Mouse (Mus musculus) midbrain, embryonic 10.5 days (tissue): ENCODE data around the gene Stra6l. TPM values are rescaled to one million over a fixed set of nuclear protein-coding genes. Genes with fewer than 3 reads are reported as not detected.

ENCODE experiments used
- DNase-seq: peaks from one replicate; pipeline ENCODE4 v3.0.0-alpha.2; 2017; ENCODE audit warnings: low spot score
- H3K27ac ChIP-seq: fragments of 300-500 bp; sonication (generic); replicated peaks from 2 replicates; pipeline ENCODE4 v1.5.1; 2016; ENCODE audit warnings: mild to moderate bottlenecking
- H3K27me3 ChIP-seq: fragments of 300-500 bp; sonication (generic); 2 replicates; pipeline ENCODE4 v1.6.1; 2016; ENCODE audit warnings: low read depth, mild to moderate bottlenecking; ENCODE audit not compliant: poor library complexity, severe bottlenecking
- H3K36me3 ChIP-seq: fragments of 300-500 bp; sonication (generic); 2 replicates; pipeline ENCODE4 v1.6.1; 2016; ENCODE audit warnings: mild to moderate bottlenecking, moderate library complexity
- H3K4me1 ChIP-seq: fragments of 300-500 bp; sonication (generic); 2 replicates; pipeline ENCODE4 v1.6.1; 2016
- H3K4me3 ChIP-seq: fragments of 300-500 bp; sonication (generic); 2 replicates; pipeline ENCODE4 v1.5.1; 2016; ENCODE audit warnings: mild to moderate bottlenecking, moderate library complexity
- H3K9me3 ChIP-seq: fragments of 300-500 bp; sonication (generic); replicated peaks from 2 replicates; pipeline ENCODE4 v1.6.1; 2016; ENCODE audit warnings: mild to moderate bottlenecking
- WGBS: fragments of 180-500 bp; shearing (Covaris S2); methylation state at CpG from one replicate; pipeline ENCODE4 v1.1.7; 2016; 5-methylcytosine and 5-hydroxymethylcytosine counted together
- polyA plus RNA-seq: library from polyadenylated mRNA; unstranded; fragments of >200 nt; fragmentation: Nextera tagmentation; extraction: Ambion mirVana; gene quantifications from 2 replicates; pipeline ENCODE4 v1.2.1, GENCODE M21; 2016

The Stra6l gene
- polyA plus RNA-seq, 1 experiment from 2014 or later: 0.11 TPM

DNA sequence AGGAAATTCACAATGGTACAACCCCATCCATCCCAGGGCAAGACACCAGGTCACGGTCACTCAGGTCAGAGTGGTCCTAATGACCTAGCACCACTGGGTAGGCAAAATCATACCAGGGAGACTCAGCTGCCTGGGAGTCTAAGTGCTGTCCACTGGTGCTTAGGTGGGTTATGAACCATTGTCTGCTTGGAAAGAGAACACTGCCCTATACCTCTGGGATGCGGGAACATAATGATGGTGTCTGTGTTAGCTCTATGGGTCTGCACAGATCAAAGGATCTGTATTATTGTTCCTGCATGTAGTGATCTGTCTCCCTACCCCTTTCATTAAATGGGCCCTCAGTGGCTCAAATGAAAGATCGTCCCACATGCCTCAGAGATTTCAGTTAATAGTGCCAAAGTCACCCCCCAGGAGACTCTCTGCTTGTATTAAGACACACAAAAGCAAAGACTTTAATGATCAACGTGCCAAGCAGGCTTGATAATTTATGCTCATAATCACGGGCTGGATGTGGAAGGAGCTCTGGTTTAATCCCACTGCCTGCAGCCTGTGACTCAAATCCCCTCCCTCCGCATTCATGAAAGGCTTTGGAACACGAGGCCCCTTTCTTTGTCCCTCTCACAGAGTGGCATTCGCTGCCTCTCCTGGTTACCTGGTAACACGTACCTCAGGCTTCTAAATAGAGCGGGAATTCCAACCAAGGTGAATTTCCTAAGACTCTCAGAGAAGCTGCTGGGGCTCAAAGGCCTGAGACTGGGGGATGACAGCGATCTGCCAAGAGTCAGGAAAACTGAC is 25.5 kb upstream of the Stra6l start:
- Histone ChIP-seq H3K9me3 (no peaks in the 10 kb centered on the region), H3K27me3 (peaks cover 72% of the 10 kb centered on the region), H3K27ac (peak overlapping the region; percentile 84), H3K4me3 (peak overlapping the region; percentile 62), H3K36me3 (peaks cover 4% of the 10 kb centered on the region; the same call in 1 of the 2 replicates), H3K4me1 (peaks cover 90% of the 10 kb centered on the region)
- peak; percentile 76 for DNase-seq
- WGBS: 14% methylated on average over 11 of the region's 11 CpGs

DNA sequence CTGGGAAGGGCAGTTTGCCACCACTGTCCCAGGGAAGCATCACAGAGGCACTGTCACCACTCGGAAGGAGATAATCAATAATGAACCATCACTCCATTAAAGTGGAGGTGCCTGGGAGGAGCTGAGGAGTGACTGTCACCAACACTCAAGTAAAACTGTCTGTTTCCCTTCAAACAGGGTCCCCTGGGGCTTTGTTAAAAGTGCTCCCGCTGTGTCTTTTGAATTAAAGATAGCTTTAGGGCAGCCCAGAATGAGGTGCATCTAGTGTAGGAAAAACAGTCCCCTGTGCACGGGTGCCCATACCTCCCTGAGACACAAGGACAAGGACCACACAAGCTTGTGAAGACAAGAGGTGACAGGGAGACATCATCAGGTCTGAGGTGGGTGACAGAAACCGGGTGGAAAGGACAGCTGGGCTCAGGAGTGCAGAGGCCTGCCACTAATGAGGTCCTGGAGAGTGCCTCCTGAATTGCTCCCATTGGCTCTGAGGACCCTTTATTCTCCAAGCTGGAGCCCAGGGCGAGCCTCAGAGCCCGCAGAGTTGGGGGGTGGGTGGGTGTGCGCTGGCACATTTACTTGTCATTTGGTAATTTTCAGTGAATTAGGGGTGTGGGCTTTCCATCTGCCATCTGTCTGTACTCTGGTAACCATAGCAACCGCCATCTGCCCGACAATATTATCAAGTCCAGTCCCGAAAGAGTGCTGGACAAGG is 24.3 kb upstream of the Stra6l start:
- WGBS: 9% methylated on average over 10 of the region's 10 CpGs
- peak; percentile 55 for DNase-seq
- Histone ChIP-seq H3K4me1 (peaks cover 78% of the 10 kb centered on the region), H3K27me3 (peaks cover 77% of the 10 kb centered on the region), H3K36me3 (peaks cover 4% of the 10 kb centered on the region; the same call in 1 of the 2 replicates), H3K4me3 (peak overlapping the region; percentile 62), H3K27ac (peak overlapping the region; percentile 84), H3K9me3 (no peaks in the 10 kb centered on the region)

DNA sequence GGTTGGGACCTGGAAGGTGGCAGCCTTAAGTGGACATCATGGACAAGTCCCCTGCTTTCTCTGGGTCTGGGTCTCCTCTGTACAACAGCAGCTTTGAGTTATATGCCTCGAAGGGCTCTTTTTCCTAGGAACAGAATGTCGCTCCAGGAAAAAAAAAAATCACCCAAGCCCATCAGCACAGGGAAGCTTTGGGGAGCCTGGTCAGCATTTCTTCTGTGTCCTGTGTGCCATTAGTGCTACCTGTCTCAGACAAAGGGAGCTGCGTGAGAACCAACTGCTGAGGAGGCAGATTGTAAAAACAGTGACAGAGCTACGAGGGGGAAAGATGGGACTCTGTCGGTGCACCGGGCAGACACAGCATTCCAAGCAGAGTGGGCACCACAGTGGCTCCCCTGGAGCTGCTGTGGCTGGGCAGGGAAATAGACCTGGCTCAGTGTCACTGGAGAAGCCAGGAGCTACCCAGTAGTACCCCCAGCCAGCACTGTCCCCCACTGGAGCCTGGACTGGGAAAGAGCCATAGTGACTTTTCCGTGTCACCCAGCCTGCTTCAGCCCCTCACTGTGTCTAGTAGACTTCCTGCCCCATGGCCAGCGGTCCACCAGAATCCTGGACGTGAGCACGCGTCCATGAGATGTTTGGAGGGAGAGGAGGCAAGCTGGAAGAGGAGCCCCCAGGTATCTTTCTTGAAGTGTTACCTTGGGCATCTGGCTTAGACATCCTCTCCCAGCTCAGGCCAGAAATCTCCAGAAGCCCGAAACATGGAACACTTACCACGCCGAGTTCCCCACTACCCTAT is 23.5 kb upstream of the Stra6l start:
- no peak for DNase-seq
- Histone ChIP-seq H3K27ac (peak overlapping the region; percentile 84), H3K36me3 (peaks cover 4% of the 10 kb centered on the region; the same call in 1 of the 2 replicates), H3K9me3 (no peaks in the 10 kb centered on the region), H3K4me1 (peaks cover 77% of the 10 kb centered on the region), H3K4me3 (peak overlapping the region; percentile 62), H3K27me3 (peaks cover 84% of the 10 kb centered on the region)
- 30% methylated on average over 14 of the region's 14 CpGs for WGBS

DNA sequence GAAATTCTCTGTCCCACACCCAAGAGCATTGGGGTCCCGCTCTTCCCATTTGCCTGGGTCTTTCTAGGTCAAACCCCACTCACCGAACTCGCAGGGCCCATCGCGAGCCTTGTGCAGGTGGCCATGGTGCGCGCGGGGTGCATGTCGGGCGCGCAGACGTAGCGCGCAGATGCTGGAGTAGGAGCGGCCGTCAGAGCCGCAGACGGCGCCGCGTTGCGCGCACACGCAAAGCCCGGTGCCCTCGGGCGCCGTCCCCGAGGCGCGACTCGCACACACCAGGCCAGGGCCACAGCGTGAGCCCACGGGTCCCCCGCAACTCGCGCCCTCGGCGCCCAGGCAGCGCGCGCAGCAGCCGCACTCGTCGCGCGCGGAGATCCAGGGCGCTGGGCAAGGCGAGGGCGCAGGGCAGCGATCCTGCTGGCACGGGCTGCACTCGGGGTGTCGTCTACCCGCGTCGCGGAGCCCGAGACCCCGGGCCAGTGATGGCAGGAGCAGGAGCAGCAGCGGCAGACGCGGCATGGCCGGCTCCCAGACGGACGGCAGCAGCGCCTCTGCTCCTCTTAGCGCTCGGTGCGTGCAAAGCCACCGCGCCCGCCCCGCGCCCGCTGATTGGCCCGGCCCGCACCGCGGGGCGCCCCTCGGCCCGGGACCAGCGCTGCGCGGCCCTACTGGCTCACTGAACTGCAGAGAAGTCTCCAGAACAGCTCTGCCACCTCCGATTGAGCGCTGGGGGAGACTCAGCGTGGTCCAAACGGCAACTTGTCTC is 22.0 kb upstream of the Stra6l start, which contains the start of gene Igfbpl1:
TSS of gene Igfbpl1 (minus strand) at position 649 of the 766 bp plus-strand sequence.
- under 1% methylated on average over 91 of the region's 91 CpGs for WGBS
- H3K27me3 ChIP-seq: peaks cover 86% of the 10 kb centered on the region
- DNase-seq: peak; percentile 63
- no peaks in the 10 kb centered on the region for H3K9me3 ChIP-seq
- peak within 1 kb of the TSS; percentile 62 for H3K4me3 ChIP-seq
- H3K4me1 ChIP-seq: peaks cover 77% of the 10 kb centered on the region
- no peaks in the 10 kb centered on the region for H3K36me3 ChIP-seq
- peak within 1 kb of the TSS; percentile 84 for H3K27ac ChIP-seq

DNA sequence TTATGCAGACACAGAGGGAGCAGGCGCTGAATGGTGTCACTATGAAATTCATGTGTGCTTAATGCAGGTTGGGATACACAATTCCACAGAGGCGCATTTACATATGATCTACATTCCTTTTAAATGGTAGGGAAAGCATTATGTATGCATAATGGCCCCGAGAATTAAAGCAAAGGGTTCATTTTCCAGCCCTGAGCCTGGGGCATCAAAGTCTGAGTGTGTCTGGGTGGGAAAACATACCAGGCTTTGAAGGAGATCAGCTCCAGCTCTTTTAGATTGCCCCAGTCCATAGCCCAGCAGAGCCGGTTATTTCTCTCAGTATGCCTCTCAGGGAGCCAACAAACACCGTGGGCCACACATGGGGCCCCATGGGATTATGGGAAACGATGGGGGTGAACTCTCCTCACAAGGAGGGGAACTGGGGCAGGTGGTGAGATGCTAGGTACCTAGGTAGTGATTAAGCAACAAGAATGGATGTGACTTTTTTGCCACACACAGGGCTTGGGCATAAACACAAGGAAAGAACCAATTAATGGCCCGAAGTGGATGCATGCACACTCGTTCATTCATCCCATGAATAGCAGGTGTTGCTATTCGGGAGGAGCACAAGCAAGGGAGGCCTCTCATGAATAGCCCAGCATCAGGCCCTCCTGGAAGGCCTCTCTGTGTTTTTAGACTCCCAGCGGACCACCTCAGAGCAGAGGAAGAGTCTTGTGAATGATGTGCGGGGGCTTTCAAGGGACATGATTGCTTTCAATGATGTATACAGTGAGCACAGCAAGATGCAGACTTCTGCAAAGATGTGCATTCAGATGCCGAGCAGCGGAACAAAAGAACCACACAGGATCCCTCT is 18.3 kb upstream of the Stra6l start:
- no peaks in the 10 kb centered on the region for H3K9me3 ChIP-seq
- H3K36me3 ChIP-seq: no peaks in the 10 kb centered on the region
- 52% methylated on average over 13 of the region's 13 CpGs for WGBS
- H3K4me1 ChIP-seq: peaks cover 48% of the 10 kb centered on the region
- H3K27me3 ChIP-seq: peaks cover 71% of the 10 kb centered on the region
- H3K27ac ChIP-seq: peak overlapping the region; percentile 70
- no peak for DNase-seq
- no peak overlapping the region for H3K4me3 ChIP-seq

DNA sequence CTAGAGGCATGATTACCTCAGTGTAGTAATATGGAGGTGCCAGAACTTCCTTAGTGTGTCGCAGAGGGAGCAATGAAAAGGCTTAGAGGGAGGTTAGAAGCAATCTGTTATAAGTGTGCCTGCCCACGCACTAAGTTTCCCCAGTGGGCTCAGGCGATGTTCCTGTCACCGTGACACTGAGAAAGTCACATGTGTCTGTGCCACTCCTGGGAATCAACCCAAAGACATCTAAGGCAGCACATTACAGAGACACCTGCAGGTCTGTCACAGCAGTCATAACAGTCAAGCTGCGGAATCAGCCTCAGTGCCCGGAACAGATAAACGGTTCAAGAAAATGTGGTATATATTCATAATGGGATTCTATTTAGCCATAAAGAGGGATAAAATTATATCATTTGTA is 16.5 kb upstream of the Stra6l start:
- no peaks in the 10 kb centered on the region for H3K9me3 ChIP-seq
- no peak overlapping the region for H3K4me3 ChIP-seq
- H3K36me3 ChIP-seq: no peaks in the 10 kb centered on the region
- WGBS: 96% methylated on average over 7 of the region's 7 CpGs
- H3K4me1 ChIP-seq: peaks cover 30% of the 10 kb centered on the region
- no peak for DNase-seq
- peaks cover 53% of the 10 kb centered on the region for H3K27me3 ChIP-seq
- H3K27ac ChIP-seq: no peak overlapping the region

DNA sequence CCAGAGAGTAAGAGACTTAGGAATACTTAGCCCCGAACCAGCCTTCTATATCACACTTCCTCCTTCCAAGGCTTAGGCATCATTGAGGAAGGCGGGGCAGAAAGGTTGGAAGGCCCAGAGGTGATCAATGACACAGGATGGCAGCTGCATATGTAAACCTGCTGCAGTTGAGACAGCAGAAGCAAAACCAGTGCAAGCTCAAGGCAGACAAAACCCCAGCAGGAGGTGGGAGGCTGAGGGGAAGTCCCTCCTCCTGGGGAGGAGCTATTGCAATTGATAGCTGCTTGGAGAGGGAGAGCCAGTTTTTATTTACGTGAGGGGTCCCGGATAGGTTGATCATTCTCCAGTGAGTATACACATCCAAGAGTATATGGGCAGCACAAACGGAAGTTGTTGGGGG is 15.0 kb upstream of the Stra6l start:
- no peak for DNase-seq
- Histone ChIP-seq H3K36me3 (no peaks in the 10 kb centered on the region), H3K27ac (no peak overlapping the region), H3K4me3 (no peak overlapping the region), H3K27me3 (peaks cover 38% of the 10 kb centered on the region), H3K9me3 (no peaks in the 10 kb centered on the region), H3K4me1 (peaks cover 27% of the 10 kb centered on the region)
- WGBS: 39% methylated on average over 5 of the region's 5 CpGs

DNA sequence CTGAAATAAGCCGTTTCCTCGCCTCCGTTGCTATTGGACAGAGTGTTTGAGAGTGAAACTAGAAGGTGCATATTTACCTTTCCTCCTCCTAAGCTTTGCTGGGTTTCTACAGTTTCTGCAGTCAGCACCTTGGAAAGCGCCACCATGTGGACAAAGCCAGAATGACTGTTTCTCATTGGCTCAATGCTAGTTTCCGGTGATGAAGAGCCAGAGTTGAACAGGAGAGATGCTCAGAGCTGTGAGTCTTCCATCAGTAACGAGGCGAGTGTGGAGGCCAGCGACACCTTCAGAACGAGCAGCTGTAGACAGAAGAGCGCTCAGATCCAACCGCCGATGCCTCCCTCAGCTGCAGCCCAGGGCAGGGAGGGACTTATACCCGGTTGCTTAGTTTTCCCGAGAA is 4.1 kb upstream of the Stra6l start:
- no peak overlapping the region for H3K27ac ChIP-seq
- H3K36me3 ChIP-seq: no peaks in the 10 kb centered on the region
- 45% methylated on average over 14 of the region's 14 CpGs for WGBS
- peaks cover 10% of the 10 kb centered on the region for H3K4me1 ChIP-seq
- H3K4me3 ChIP-seq: no peak overlapping the region
- H3K27me3 ChIP-seq: peaks cover 27% of the 10 kb centered on the region
- H3K9me3 ChIP-seq: no peaks in the 10 kb centered on the region
- peak; percentile 51 for DNase-seq

DNA sequence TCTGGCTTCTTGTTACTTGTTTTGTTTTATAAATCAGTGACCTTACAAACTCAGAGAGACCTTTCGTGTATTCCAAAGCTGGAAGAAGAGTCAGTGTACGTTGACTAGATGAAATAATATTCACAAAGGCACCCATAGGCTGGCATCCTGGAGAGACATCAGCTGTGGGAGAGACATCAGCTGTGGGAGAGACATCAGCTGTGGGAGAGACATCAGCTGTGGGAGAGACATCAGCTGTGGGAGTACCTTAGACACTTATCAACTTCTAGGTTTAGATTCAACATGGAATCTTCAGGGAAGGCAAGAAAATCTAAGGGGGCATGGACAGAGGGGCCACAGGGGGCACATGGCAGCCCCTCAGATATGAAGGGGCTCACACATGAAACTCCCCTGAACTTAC is 2.2 kb upstream of the Stra6l start:
- whole genome bisulfite sequencing: 88% methylated on average over 2 of the region's 2 CpGs
- H3K4me3 ChIP-seq: no peak overlapping the region
- no peaks in the 10 kb centered on the region for H3K36me3 ChIP-seq
- H3K27me3 ChIP-seq: peaks cover 36% of the 10 kb centered on the region
- H3K27ac ChIP-seq: no peak overlapping the region
- no peak for DNase-seq
- no peaks in the 10 kb centered on the region for H3K9me3 ChIP-seq
- H3K4me1 ChIP-seq: peaks cover 16% of the 10 kb centered on the region

DNA sequence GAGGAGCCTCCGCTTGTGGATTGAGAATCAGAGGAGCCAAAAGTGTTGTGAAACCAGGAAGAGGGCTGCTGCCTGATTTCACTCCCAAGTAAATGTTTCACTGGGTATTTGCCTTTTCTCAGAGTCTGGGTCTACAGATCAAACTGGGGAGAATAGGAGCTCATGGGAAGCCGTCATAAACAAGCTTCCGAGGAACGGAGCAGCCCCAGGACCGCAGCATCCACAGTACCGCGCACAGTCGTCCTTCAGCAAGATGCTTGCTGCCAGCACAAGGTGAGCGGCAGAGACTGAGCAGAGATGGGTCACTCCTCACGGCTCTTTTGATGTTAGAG is 327 bp downstream of the Stra6l start:
- DNase-seq: no peak
- peaks cover 36% of the 10 kb centered on the region for H3K27me3 ChIP-seq
- WGBS: 55% methylated on average over 10 of the region's 10 CpGs
- 0 out of 2 replicates have a peak overlapping the region, but pooled peaks have one; percentile 3 for H3K27ac ChIP-seq
- H3K9me3 ChIP-seq: no peaks in the 10 kb centered on the region
- no peaks in the 10 kb centered on the region for H3K36me3 ChIP-seq
- peaks cover 24% of the 10 kb centered on the region for H3K4me1 ChIP-seq
- H3K4me3 ChIP-seq: no peak overlapping the region

DNA sequence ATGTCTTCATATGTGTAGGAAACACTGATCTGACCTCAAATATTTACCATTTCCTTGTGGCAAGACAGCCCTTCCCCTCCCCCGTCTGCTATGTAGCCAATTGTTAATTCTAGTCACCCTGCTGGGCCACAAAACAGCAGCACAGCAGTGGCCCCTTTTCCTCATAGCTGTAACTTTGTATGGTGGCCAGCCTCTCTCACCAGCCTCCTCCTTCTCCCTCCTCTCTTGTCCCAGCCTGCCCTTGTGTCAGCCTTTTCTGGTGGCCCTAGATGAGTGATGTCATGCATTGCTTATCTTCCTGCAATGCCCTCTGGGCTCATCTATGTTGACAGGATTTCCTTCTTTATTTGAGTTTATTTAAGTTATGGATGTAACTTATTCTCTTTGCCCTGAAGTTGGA is 955 bp downstream of the Stra6l start:
- Histone ChIP-seq H3K27me3 (peaks cover 36% of the 10 kb centered on the region), H3K4me1 (peaks cover 24% of the 10 kb centered on the region), H3K4me3 (no peak overlapping the region), H3K9me3 (no peaks in the 10 kb centered on the region), H3K36me3 (no peaks in the 10 kb centered on the region), H3K27ac (no peak overlapping the region)
- no peak for DNase-seq
- WGBS: 30% methylated on average over 1 of the region's 1 CpGs
